Mouse (Mus musculus): Measurements from ENCODE around the gene 1700024P04Rik. TPM values are rescaled to one million over a fixed set of nuclear protein-coding genes. Genes with fewer than 3 reads are reported as not detected.
"Not testable (repeated sequence)": the region's sequence is repeated elsewhere in the genome, so short reads cannot be mapped to it uniquely, and the experiment has no call there.

Gene 1700024P04Rik
- polyA plus RNA-seq (2017; shearing (Covaris generic)), result not detected

GRCm38 (mm10) chr13:98984465-98984864 lies at the start of gene 1700024P04Rik:
Gene 1700024P04Rik, minus strand, starts transcription at chr13:98984565.
- no peak for ATAC-seq

DNA sequence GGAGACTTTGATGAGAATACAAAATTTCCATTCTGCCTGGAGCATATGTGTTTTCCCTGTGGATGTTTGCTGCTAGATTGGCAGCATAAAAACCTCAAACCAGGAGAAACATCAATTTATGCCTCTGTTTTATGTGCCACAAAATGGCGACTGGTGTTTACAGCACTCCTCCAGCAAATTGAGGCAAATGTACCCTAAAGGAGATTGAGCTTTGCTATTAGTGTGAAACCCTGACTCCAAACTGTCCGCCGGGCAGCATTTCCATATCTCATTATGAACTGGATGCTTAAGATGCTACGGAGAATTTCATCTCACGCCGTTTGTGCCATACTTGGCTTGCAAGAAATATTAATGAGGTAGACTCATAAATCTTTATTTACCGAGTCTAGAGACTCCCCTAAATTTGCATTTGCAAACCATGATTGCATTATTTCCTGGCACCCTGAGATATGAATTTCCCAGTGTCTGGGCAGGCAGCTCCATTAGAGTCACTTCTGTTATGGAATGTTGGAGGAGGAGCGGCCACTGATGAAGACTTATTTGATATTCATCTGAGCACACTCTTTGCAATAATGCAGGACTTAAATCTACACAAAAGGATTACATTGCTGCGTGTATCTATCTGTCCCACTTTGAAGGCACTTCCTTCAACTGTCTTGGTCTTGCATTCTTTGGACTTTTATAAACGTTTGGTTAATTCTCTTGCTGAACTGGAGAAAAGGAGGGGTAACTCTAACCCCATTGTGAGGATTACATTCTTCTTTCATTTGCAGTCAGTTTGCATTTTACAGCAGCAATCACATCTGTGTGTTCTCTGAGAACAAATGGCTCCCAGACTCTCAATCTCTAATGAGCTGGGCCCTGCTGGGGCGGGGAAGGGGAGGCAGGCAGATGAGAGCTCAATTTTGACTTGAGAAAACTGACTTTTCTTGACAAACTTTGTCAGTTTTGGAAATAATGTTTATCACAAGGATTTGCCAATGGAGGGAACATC lies 47.2 kb upstream of the 1700024P04Rik start:
- ATAC-seq, result no peak

- no peak for ATAC-seq
Observed at GRCm38 (mm10) chr13:99030579-99031200, 46.3 kb upstream of the 1700024P04Rik start.

DNA sequence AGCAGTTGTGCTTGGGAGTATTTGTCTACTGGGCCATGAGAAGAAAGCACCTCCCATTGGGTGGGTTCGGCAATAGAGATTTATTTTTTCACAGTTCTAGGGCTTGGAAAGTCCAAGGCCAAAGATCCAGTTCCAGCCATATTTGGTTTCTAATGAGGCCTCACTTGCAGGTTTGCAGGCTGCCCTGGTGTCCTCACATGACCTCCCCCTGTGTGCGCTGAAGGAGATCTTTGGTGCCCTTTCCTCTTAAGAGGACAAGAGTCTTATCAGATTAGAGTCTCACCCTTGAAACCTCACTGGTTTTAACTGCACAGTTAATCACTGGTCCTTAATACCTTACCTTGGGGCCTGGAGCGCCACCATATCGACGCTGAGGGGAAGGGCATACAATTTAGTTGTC lies 40.9 kb upstream of the 1700024P04Rik start:
- ATAC-seq, result no peak

DNA sequence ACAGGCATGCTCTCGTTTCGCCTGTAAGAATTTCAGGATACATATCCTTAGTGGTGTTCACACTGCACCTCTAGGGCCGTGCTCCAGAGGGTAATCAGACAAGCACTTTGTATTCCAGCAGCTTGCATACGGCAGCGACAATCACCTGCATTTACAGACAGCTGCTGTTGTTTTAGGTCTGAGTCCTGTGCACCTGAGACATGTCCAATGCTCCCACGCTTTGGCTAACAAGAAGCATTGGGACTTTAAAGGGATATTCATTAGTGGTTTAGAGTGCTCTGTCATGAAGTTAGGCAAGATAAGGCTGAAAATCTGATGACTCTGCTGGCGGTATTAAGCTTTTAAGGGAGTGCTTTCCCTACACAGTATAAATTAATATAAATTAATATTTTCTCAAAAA lies 37.7 kb upstream of the 1700024P04Rik start:
- no peak for ATAC-seq

DNA sequence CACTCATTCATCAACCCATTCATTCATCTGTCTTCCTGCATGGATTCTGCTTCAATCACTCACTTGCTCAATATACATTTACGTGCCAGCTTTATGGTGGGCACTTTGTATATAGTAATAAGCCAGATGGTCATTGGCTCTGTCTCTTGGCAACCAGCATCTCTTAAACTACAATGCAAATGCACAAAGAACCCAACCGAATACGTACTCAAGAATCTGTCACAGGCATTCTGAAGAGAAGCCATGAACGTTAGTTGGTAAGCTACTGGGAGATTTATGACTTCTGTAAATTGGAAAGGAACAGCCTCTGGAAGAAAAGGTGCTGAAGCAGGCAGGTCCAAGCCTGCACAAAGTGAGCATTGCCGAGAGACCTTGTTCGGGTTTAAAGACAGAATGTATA lies 36.8 kb upstream of the 1700024P04Rik start:
- no peak for ATAC-seq

- no peak for ATAC-seq
Observed at GRCm38 (mm10) chr13:99019831-99020669, 35.7 kb upstream of the 1700024P04Rik start.

- ATAC-seq, result no peak
Observed at GRCm38 (mm10) chr13:99018526-99019201, 34.3 kb upstream of the 1700024P04Rik start.

DNA sequence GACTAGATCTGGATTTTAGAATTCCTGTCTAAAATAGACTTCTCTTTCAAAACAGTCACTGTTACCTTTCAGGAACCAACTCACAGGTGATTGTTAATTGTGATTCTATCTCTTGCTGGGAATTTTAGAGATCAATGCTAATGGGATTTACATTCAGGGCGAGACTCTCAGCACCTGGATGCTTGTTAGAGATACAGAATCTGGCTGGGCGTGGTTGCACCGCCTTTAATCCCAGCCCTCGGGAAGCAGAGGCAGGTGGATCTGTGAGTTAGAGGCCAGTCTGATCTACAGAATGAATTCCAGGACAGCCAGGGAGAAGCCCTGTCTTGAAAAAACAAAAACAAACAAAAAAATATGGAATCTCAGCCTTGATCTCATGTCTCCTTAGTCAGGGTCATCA lies 32.3 kb upstream of the 1700024P04Rik start:
- ATAC-seq, result no peak

DNA sequence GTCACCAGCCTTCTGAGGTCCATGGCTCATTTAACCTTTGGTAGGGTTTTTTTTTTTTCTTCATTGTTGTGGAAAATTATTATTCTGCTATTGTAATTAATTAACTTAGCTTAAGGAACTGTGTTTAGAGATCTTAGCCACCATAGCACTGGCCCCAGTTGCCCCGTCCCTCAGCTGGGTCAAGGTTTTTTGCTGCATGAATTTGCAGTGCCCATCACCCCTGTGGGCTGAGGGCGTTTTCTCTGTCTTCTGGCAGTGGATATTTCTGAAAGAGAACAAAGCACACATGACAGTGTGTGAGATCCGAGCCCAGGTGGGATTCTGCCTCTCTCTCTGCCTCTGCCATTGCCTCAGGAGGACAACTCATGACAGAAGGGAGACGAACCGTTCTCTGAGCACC lies 28.5 kb upstream of the 1700024P04Rik start:
- no peak for ATAC-seq

DNA sequence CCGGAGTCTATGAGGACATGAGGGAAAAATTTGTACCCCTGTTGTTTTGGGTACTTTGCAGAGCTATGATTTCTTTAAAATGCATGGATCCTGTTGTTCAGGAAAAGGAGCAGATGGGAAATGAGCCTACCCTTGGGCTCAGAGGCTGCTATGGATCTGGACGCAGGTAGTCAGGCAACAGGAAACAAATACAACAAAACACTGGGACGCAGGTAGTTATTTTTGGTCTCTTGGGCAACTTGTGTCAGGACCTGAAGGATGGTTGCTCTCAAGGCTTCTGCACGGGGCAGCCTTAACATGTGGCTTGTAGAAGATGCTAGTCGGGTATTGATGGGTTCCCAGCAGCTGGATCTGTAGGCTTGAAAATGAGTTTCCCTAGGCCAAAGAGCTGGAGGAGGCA lies 23.6 kb upstream of the 1700024P04Rik start:
- no peak for ATAC-seq

- no peak for ATAC-seq
Observed at GRCm38 (mm10) chr13:99006389-99007099, 22.2 kb upstream of the 1700024P04Rik start.

GRCm38 (mm10) chr13:99001652-99002051 lies 17.3 kb upstream of the 1700024P04Rik start:
- ATAC-seq, result not testable (repeated sequence)

DNA sequence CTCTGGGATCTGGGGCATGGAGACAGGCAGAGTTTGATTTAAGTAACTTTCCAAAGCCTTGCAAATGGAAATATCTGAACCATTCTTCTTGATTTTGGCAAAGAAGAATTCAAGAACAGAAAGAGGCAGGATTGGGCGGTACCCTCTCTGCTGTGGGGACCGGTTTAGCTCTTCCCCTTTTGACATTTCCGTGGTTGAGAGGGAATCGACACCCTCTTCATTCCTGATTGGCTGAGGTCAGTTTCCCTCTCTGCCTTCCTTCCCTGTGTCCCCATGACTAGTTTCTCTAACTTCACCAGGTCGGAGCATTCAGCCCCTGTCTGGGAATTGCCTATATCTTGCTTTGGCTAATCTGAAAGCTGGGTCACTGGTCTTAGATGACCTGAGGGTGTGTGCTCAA lies 12.7 kb upstream of the 1700024P04Rik start:
- no peak for ATAC-seq

- no peak for ATAC-seq
Observed at GRCm38 (mm10) chr13:98977070-98977785, 7.1 kb downstream of the 1700024P04Rik start.

- ATAC-seq, result not testable (repeated sequence)
Observed at GRCm38 (mm10) chr13:98976022-98976421, 8.3 kb downstream of the 1700024P04Rik start.

DNA sequence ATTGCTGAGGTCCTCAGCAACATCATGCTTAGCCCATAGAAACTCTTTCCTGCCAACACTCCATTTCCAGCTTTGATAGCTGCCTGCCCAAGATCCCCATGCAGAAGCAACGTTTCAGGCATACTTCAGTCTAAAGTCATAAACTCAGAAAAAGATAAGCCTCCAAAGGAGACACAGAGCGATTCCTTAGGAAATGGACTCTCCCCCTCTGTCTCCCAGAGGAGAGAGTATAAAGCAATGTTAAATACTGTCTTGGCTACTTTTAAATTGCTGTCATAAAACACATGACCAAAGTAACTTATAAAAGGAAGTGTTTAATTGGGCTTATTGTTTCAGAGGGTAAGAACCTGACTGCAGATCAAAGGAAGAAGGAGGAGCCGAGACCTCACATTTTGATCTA lies 12.3 kb downstream of the 1700024P04Rik start:
- ATAC-seq, result no peak

DNA sequence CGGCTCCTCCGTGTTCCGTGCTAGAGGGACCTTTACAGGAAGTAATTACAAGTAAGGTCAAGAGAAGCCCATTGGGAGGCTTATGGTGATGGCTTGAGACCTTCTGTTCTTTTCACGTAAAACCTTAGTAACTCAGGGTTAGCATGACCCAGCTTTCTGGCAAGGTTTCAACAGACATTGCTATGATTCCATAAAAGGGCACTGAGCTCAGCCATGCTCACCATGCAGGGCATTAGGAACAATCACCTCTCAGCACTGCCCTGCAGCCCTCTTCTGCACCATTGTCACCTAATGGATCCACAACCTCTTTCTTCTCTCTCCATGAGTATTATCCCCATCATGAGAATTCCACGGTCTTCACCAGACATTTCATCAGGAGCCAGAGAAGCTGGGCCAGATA lies 12.7 kb downstream of the 1700024P04Rik start:
- no peak for ATAC-seq

- ATAC-seq, result no peak
Observed at GRCm38 (mm10) chr13:98968517-98968916, 15.8 kb downstream of the 1700024P04Rik start.

DNA sequence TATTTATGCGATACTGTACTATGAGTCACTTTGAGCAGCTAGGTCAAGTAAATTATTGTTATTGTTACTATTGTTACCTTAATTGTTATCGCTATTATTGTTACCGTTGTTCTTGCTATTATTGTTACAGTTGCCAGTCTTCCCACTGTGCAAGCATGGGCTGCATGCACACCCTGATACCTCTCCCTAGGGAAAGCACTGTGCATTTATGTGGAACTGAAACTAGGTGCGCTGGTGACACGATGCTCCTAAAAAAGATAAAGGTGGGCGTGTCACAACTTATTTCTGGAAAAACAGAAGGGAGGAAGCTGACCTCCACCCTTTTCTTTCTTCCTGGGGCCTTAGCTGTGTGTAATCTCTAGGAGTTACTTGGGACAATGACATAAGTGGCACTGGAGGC lies 16.4 kb downstream of the 1700024P04Rik start:
- ATAC-seq, result no peak

DNA sequence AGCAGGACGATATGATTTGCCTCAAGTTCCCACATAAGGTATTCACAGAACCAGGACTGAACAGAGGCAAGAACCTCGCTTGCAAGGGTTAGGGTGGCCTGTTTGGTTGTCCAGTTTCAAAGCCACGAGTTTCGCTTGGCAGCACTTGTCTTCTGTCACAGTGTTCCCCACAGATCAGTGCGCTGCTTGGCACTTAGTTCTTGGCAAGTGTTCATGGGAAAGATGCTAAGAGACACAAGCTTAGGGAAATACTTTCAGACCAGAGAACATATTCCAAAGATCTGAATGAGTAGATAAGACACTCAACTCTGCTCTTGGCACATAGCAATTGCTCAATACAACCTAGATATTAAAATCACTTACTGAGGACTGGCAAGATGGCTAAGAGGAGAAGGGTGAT lies 17.8 kb downstream of the 1700024P04Rik start:
- ATAC-seq, result no peak
